ENCODE assay signal across 29 mouse cellular contexts in genomic region chr13:90727816-90728215, GRCm38 (mm10).
A peak's percentile ranks its signal among the peaks of the same experiment; 100 is the strongest.
DNase-seq lines count a peak whose midpoint lies in the region; ATAC-seq and TF ChIP-seq lines count a peak whose summit lies in the region.
"Had no signal": no experiment of that assay in that cellular context is flagged by ENCODE, and none has a peak within 500 bp of the region (broad histone marks: within the 10 kb centered on the region; RNA-seq: fewer than 3 reads in every experiment).

No protein-coding gene starts in this region.

- H3K9me3 ChIP-seq in lung, embryonic 14.5 days (ENCODE audit: low read depth, low read length): no peaks in the 10 kb centered on the region
- H3K9me3 ChIP-seq in heart, embryonic 11.5 days (replicated peaks; ENCODE audit: control insufficient read depth, low read length): no peaks in the 10 kb centered on the region
- no peaks in the 10 kb centered on the region for H3K9me3 ChIP-seq in liver, postnatal 0 days (ENCODE audit: low read length)
- H3K9me3 ChIP-seq: embryonic facial prominence, embryonic 12.5 days; forebrain, embryonic 10.5 days; forebrain, embryonic 13.5 days; heart, embryonic 12.5 days; heart, embryonic 15.5 days; hindbrain, embryonic 10.5 days; hindbrain, embryonic 13.5 days; intestine, embryonic 15.5 days had no signal

- no peak overlapping the region for H3K27ac ChIP-seq in lung, embryonic 14.5 days (ENCODE audit: low read depth)
- H3K27ac ChIP-seq in heart, embryonic 11.5 days (ENCODE audit: low read depth, low read length): no peak overlapping the region
- H3K27ac ChIP-seq in liver, postnatal 0 days (ENCODE audit: low read depth): no peak overlapping the region
- H3K27ac ChIP-seq: embryonic facial prominence, embryonic 12.5 days; forebrain, embryonic 10.5 days; forebrain, embryonic 13.5 days; heart, embryonic 15.5 days; hindbrain, embryonic 10.5 days; hindbrain, embryonic 13.5 days; intestine, embryonic 15.5 days had no signal

- no peak for TF ChIP-seq EP300 in liver, postnatal 0 days (IDR thresholded peaks at IDR 0.05; ENCODE audit: low read depth)

- DNase-seq in gastrocnemius, adult 18-20 months (ENCODE audit: low spot score): peak; percentile 9
- DNase-seq in gastrocnemius, postnatal 25 days: no peak
- peak; percentile 42 for DNase-seq in lung, embryonic 14.5 days
- DNase-seq in lung, postnatal 10 days: no peak
- DNase-seq in adipocyte (ENCODE audit: low spot score): peak; percentile 90
- DNase-seq in gonadal fat pad, adult 2 months (ENCODE audit: low read depth): peak; percentile 60
- no peak for DNase-seq in liver, postnatal 0 days
- DNase-seq: adrenal gland, postnatal 14 days; cerebellum, adult 11-12 months; cerebellum, adult 8-10 months; cerebellum, postnatal 14 days; gastrocnemius, postnatal 36 days; heart, adult 11 months; heart, postnatal 10 days; heart, postnatal 36 days had no signal

- peaks cover 20% of the 10 kb centered on the region for H3K4me1 ChIP-seq in lung, embryonic 14.5 days (ENCODE audit: insufficient read depth)
- H3K4me1 ChIP-seq in heart, embryonic 11.5 days (ENCODE audit: control insufficient read depth, insufficient read depth, low read length): peaks cover 11% of the 10 kb centered on the region; the same call in 1 of the 2 replicates
- no peaks in the 10 kb centered on the region for H3K4me1 ChIP-seq in liver, postnatal 0 days (ENCODE audit: insufficient read depth)
- H3K4me1 ChIP-seq: forebrain, embryonic 13.5 days; intestine, embryonic 15.5 days had no signal

- WGBS in lung, embryonic 14.5 days: 35% methylated on average over 4 of the region's 4 CpGs
- WGBS in heart, embryonic 11.5 days (ENCODE audit: insufficient replicate concordance): 72% methylated on average over 4 of the region's 4 CpGs
- 62% methylated on average over 4 of the region's 4 CpGs for WGBS in liver, postnatal 0 days (ENCODE audit: insufficient replicate concordance)

- no peak for ATAC-seq in lung, embryonic 14.5 days (ENCODE audit: insufficient read depth)
- no peak for ATAC-seq in heart, embryonic 11.5 days (replicated peaks; ENCODE audit: insufficient number of reproducible peaks, low FRiP score, low TSS enrichment)
- ATAC-seq in liver, postnatal 0 days: no peak
- ATAC-seq: activated CD4-positive, CD25-positive, alpha-beta regulatory T cell, adult 4 months; CD4-positive, CD25-positive, alpha-beta regulatory T cell, adult 4 months; forebrain, embryonic 13.5 days; forebrain, embryonic 16.5 days; hindbrain, embryonic 16.5 days; intestine, embryonic 15.5 days had no signal

- H3K27me3 ChIP-seq in lung, embryonic 14.5 days (ENCODE audit: insufficient read depth, low read length): no peaks in the 10 kb centered on the region
- H3K27me3 ChIP-seq in heart, embryonic 11.5 days (ENCODE audit: control insufficient read depth, insufficient read depth, low read length): no peaks in the 10 kb centered on the region
- no peaks in the 10 kb centered on the region for H3K27me3 ChIP-seq in liver, postnatal 0 days (ENCODE audit: insufficient read depth, low read length)
- H3K27me3 ChIP-seq: embryonic facial prominence, embryonic 12.5 days; forebrain, embryonic 13.5 days; heart, embryonic 12.5 days; heart, embryonic 15.5 days; hindbrain, embryonic 13.5 days; intestine, embryonic 15.5 days had no signal

- H3K36me3 ChIP-seq in lung, embryonic 14.5 days (ENCODE audit: insufficient read depth): no peaks in the 10 kb centered on the region
- no peaks in the 10 kb centered on the region for H3K36me3 ChIP-seq in heart, embryonic 11.5 days (ENCODE audit: control insufficient read depth, insufficient read depth, low read length)
- H3K36me3 ChIP-seq in liver, postnatal 0 days (replicated peaks; ENCODE audit: insufficient read depth, low read length): no peaks in the 10 kb centered on the region
- H3K36me3 ChIP-seq: embryonic facial prominence, embryonic 12.5 days; forebrain, embryonic 10.5 days; heart, embryonic 12.5 days; heart, embryonic 15.5 days; hindbrain, embryonic 10.5 days; hindbrain, embryonic 13.5 days; intestine, embryonic 15.5 days had no signal

- TF ChIP-seq CTCF in lung, embryonic 14.5 days (IDR thresholded peaks at IDR 0.05; ENCODE audit: low read depth): no peak
- TF ChIP-seq CTCF in liver, postnatal 0 days (IDR thresholded peaks at IDR 0.05; ENCODE audit: low read depth): no peak

- no peak overlapping the region for H3K4me2 ChIP-seq in lung, embryonic 14.5 days
- H3K4me2 ChIP-seq in heart, embryonic 11.5 days: no peak overlapping the region
- no peak overlapping the region for H3K4me2 ChIP-seq in liver, postnatal 0 days (ENCODE audit: low read depth, low read length)
- H3K4me2 ChIP-seq: embryonic facial prominence, embryonic 12.5 days; forebrain, embryonic 13.5 days; heart, embryonic 12.5 days; heart, embryonic 15.5 days; hindbrain, embryonic 13.5 days; intestine, embryonic 15.5 days had no signal

- H3K4me3 ChIP-seq in lung, embryonic 14.5 days (ENCODE audit: low read depth, low read length): no peak overlapping the region
- H3K4me3 ChIP-seq in heart, embryonic 11.5 days (ENCODE audit: low read depth, low read length): no peak overlapping the region
- H3K4me3 ChIP-seq in liver, postnatal 0 days (ENCODE audit: low read depth, low read length): no peak overlapping the region
- H3K4me3 ChIP-seq: embryonic facial prominence, embryonic 12.5 days; erythroblast, embryonic 14.5 days; forebrain, embryonic 10.5 days; forebrain, embryonic 13.5 days; heart, embryonic 12.5 days; heart, embryonic 15.5 days; hindbrain, embryonic 10.5 days; hindbrain, embryonic 13.5 days; intestine, embryonic 15.5 days had no signal

- H3K9ac ChIP-seq in lung, embryonic 14.5 days: no peak overlapping the region
- H3K9ac ChIP-seq in heart, embryonic 11.5 days (ENCODE audit: low read depth, low read length): no peak overlapping the region
- no peak overlapping the region for H3K9ac ChIP-seq in liver, postnatal 0 days (replicated peaks)
- H3K9ac ChIP-seq: embryonic facial prominence, embryonic 12.5 days; forebrain, embryonic 13.5 days; heart, embryonic 12.5 days; heart, embryonic 15.5 days; hindbrain, embryonic 13.5 days; intestine, embryonic 15.5 days had no signal

Comparison
In these comparisons a context has a peak if more than half of its experiments do, and no peak if none do; other contexts are left out.
1. DNase-seq: peak in gastrocnemius, adult 18-20 months (single experiment), lung, embryonic 14.5 days (single experiment), adipocyte (single experiment) and gonadal fat pad, adult 2 months (single experiment); none in gastrocnemius, postnatal 25 days (single experiment), lung, postnatal 10 days (single experiment) and liver, postnatal 0 days (single experiment).